Mouse (Mus musculus) heart, embryonic 11.5 days (tissue): Measurements from ENCODE around the gene Zbed5. TPM values are rescaled to one million over a fixed set of nuclear protein-coding genes. Genes with fewer than 3 reads are reported as not detected.
"Not testable (repeated sequence)": the region's sequence is repeated elsewhere in the genome, so short reads cannot be mapped to it uniquely, and the experiment has no call there.

Experiments
- ATAC-seq: fragments of 200-750 bp; cut with Nextera tagmentation; replicated peaks from 2 replicates; pipeline ENCODE4 v1.8.0; 2017; ENCODE audit warnings: moderate library complexity; ENCODE audit not compliant: insufficient number of reproducible peaks, low FRiP score, low TSS enrichment
- H3K27ac ChIP-seq: fragments of 300-500 bp; sonication (generic); 2 replicates; pipeline ENCODE4 v1.5.1; 2014; ENCODE audit warnings: mild to moderate bottlenecking, low read depth, low read length
- H3K27me3 ChIP-seq: fragments of 300-500 bp; sonication (generic); 2 replicates; pipeline ENCODE4 v1.6.1; 2014; ENCODE audit warnings: mild to moderate bottlenecking, low read length, mixed read lengths; ENCODE audit not compliant: control insufficient read depth, insufficient read depth
- H3K36me3 ChIP-seq: fragments of 300-500 bp; sonication (generic); 2 replicates; pipeline ENCODE4 v1.6.1; 2014; ENCODE audit warnings: mild to moderate bottlenecking, low read length, moderate library complexity, mixed read lengths; ENCODE audit not compliant: control insufficient read depth, insufficient read depth
- H3K4me1 ChIP-seq: fragments of 300-500 bp; sonication (generic); 2 replicates; pipeline ENCODE4 v1.6.1; 2014; ENCODE audit warnings: low read length; ENCODE audit not compliant: control insufficient read depth, insufficient read depth
- H3K4me2 ChIP-seq: fragments of 300-500 bp; sonication (generic); 2 replicates; pipeline ENCODE4 v1.6.1; 2014; ENCODE audit warnings: mild to moderate bottlenecking, moderate library complexity
- H3K4me3 ChIP-seq: fragments of 300-500 bp; sonication (generic); 2 replicates; pipeline ENCODE4 v1.5.1; 2014; ENCODE audit warnings: low read depth, low read length
- H3K9ac ChIP-seq: fragments of 300-500 bp; sonication (generic); 2 replicates; pipeline ENCODE4 v1.6.1; 2014; ENCODE audit warnings: mild to moderate bottlenecking, low read depth, low read length, moderate library complexity
- H3K9me3 ChIP-seq: fragments of 300-500 bp; sonication (generic); replicated peaks from 2 replicates; pipeline ENCODE4 v1.6.1; 2016; ENCODE audit warnings: low read length; ENCODE audit not compliant: control insufficient read depth
- WGBS: fragments of 180-500 bp; shearing (Covaris S2); extraction: QIAGEN DNeasy Blood & Tissue Kit; methylation state at CpG from one replicate; pipeline ENCODE4 v1.1.7; 2014; ENCODE audit not compliant: insufficient replicate concordance; 5-methylcytosine and 5-hydroxymethylcytosine counted together
- polyA plus RNA-seq: library from polyadenylated mRNA; unstranded; fragments of >200 nt; fragmentation: Nextera tagmentation; extraction: Ambion mirVana; gene quantifications from 2 replicates; pipeline ENCODE4 v1.2.1, GENCODE M21; 2014

Gene Zbed5
- polyA plus RNA-seq, 1 experiment from 2014 or later, result 4.8 TPM

- WGBS, result 59% methylated on average over 4 of the region's 4 CpGs
- H3K9ac ChIP-seq, result no peak overlapping the region
- H3K27me3 ChIP-seq, result no peaks in the 10 kb centered on the region
- no peak overlapping the region for H3K27ac ChIP-seq
- ATAC-seq, result no peak
- H3K9me3 ChIP-seq, result no peaks in the 10 kb centered on the region
- H3K4me1 ChIP-seq, result no peaks in the 10 kb centered on the region
- no peaks in the 10 kb centered on the region for H3K36me3 ChIP-seq
- no peak overlapping the region for H3K4me3 ChIP-seq
- H3K4me2 ChIP-seq, result no peak overlapping the region
Observed at GRCm38 (mm10) chr5:129936941-129937340, 41.4 kb downstream of the Zbed5 start.

- H3K4me1 ChIP-seq, result peaks cover 3% of the 10 kb centered on the region; the same call in 1 of the 2 replicates
- H3K9ac ChIP-seq, result no peak overlapping the region
- no peak overlapping the region for H3K4me3 ChIP-seq
- H3K27ac ChIP-seq, result no peak overlapping the region
- no peak overlapping the region for H3K4me2 ChIP-seq
- H3K27me3 ChIP-seq, result no peaks in the 10 kb centered on the region
- 46% methylated on average over 2 of the region's 2 CpGs for WGBS
- ATAC-seq, result no peak
- H3K9me3 ChIP-seq, result no peaks in the 10 kb centered on the region
- H3K36me3 ChIP-seq, result no peaks in the 10 kb centered on the region
Observed at GRCm38 (mm10) chr5:129940281-129940680, 44.8 kb downstream of the Zbed5 start.

GRCm38 (mm10) chr5:129940736-129941494, 45.4 kb downstream of the Zbed5 start:
- Histone ChIP-seq H3K4me3 (peak overlapping the region; percentile 90), H3K4me1 (peaks cover 3% of the 10 kb centered on the region; the same call in 1 of the 2 replicates), H3K27me3 (no peaks in the 10 kb centered on the region), H3K9ac (peak overlapping the region; percentile 54; the same call in 1 of the 2 replicates), H3K4me2 (peak overlapping the region; percentile 64), H3K36me3 (no peaks in the 10 kb centered on the region), H3K27ac (peak overlapping the region; percentile 64), H3K9me3 (no peaks in the 10 kb centered on the region)
- WGBS, result 7% methylated on average over 9 of the region's 9 CpGs
- peak; percentile 4; the same call in 1 of the 2 replicates for ATAC-seq

- 1% methylated on average over 57 of the region's 59 CpGs for WGBS
- peaks cover 3% of the 10 kb centered on the region; the same call in 1 of the 2 replicates for H3K4me1 ChIP-seq
- H3K4me3 ChIP-seq, result peak within 1 kb of the TSS; percentile 90
- H3K9me3 ChIP-seq, result no peaks in the 10 kb centered on the region
- H3K9ac ChIP-seq, result peak within 1 kb of the TSS; percentile 84
- ATAC-seq, result peak; percentile 97
- H3K4me2 ChIP-seq, result peak within 1 kb of the TSS; percentile 90
- H3K27me3 ChIP-seq, result no peaks in the 10 kb centered on the region
- H3K27ac ChIP-seq, result peak within 1 kb of the TSS; percentile 71
- H3K36me3 ChIP-seq, result no peaks in the 10 kb centered on the region
Observed at GRCm38 (mm10) chr5:129941495-129942045, 46.0 kb downstream of the Zbed5 start, which contains the start of gene Vkorc1l1. Vkorc1l1 (plus strand) TSS chr5:129941970.

- not testable (repeated sequence) for H3K27me3 ChIP-seq, H3K36me3 ChIP-seq, H3K4me1 ChIP-seq, H3K9me3 ChIP-seq
- Histone ChIP-seq H3K9ac (peak overlapping the region; percentile 84), H3K4me2 (peak overlapping the region; percentile 90), H3K27ac (peak overlapping the region; percentile 71), H3K4me3 (peak overlapping the region; percentile 90)
- ATAC-seq, result peak; percentile 41
- WGBS, result under 1% methylated on average over 42 of the region's 82 CpGs
Observed at GRCm38 (mm10) chr5:129942073-129942939, 46.8 kb downstream of the Zbed5 start.

- Histone ChIP-seq H3K4me3 (no peak overlapping the region), H3K27me3 (no peaks in the 10 kb centered on the region), H3K4me2 (peak overlapping the region; percentile 14; the same call in 1 of the 2 replicates), H3K9me3 (no peaks in the 10 kb centered on the region), H3K4me1 (peaks cover 3% of the 10 kb centered on the region; the same call in 1 of the 2 replicates), H3K36me3 (no peaks in the 10 kb centered on the region), H3K27ac (no peak overlapping the region), H3K9ac (no peak overlapping the region)
- ATAC-seq, result no peak
- WGBS, result 65% methylated on average over 1 of the region's 1 CpGs
Observed at GRCm38 (mm10) chr5:129943402-129943801, 47.9 kb downstream of the Zbed5 start.

GRCm38 (mm10) chr5:129947528-129948033, 52.1 kb downstream of the Zbed5 start:
- ATAC-seq, result no peak
- 72% methylated on average over 2 of the region's 2 CpGs for WGBS
- Histone ChIP-seq H3K4me2 (no peak overlapping the region), H3K27ac (no peak overlapping the region), H3K9me3 (no peaks in the 10 kb centered on the region), H3K4me1 (peaks cover 3% of the 10 kb centered on the region; the same call in 1 of the 2 replicates), H3K36me3 (no peaks in the 10 kb centered on the region), H3K27me3 (no peaks in the 10 kb centered on the region), H3K9ac (no peak overlapping the region), H3K4me3 (no peak overlapping the region)

GRCm38 (mm10) chr5:129952143-129952542, 56.6 kb downstream of the Zbed5 start:
- Histone ChIP-seq H3K4me1 (peaks cover 5% of the 10 kb centered on the region), H3K9ac (no peak overlapping the region), H3K36me3 (no peaks in the 10 kb centered on the region), H3K27me3 (no peaks in the 10 kb centered on the region), H3K9me3 (no peaks in the 10 kb centered on the region), H3K4me3 (no peak overlapping the region), H3K4me2 (no peak overlapping the region), H3K27ac (no peak overlapping the region)
- WGBS, result 76% methylated on average over 4 of the region's 4 CpGs
- no peak for ATAC-seq
